8 mouse cellular contexts compared by ENCODE assay signal in genomic region chr7:34229153-34229552, GRCm38 (mm10). TPM values are rescaled to one million over a fixed set of nuclear protein-coding genes. Genes with fewer than 3 reads are reported as not detected.
DNase-seq lines count a peak whose midpoint lies in the region; ATAC-seq and TF ChIP-seq lines count a peak whose summit lies in the region.

No protein-coding gene starts in this region.

- peak overlapping the region; percentile 88 for H3K9ac ChIP-seq in lung, embryonic 16.5 days (ENCODE audit: low read length)
- H3K9ac ChIP-seq in forebrain, embryonic 12.5 days: peak overlapping the region; percentile 87
- peak overlapping the region; percentile 82 for H3K9ac ChIP-seq in limb, embryonic 13.5 days

- H3K4me1 ChIP-seq in lung, embryonic 16.5 days (replicated peaks; ENCODE audit: control insufficient read depth, insufficient read depth, low read length): peaks cover 32% of the 10 kb centered on the region
- H3K4me1 ChIP-seq in forebrain, embryonic 12.5 days: peaks cover 26% of the 10 kb centered on the region
- peaks cover 42% of the 10 kb centered on the region for H3K4me1 ChIP-seq in limb, embryonic 13.5 days
- peaks cover 30% of the 10 kb centered on the region for H3K4me1 ChIP-seq in olfactory bulb, adult 2 months (ENCODE audit: control insufficient read depth, insufficient read depth, low read length)

- no peak for TF ChIP-seq POLR2A in olfactory bulb, adult 2 months (IDR thresholded peaks at IDR 0.05; ENCODE audit: insufficient read depth, low read depth, low read length)

- no peak for TF ChIP-seq CTCF in olfactory bulb, adult 2 months (IDR thresholded peaks at IDR 0.05; ENCODE audit: insufficient read depth, low read depth, low read length)

- no peaks in the 10 kb centered on the region for H3K9me3 ChIP-seq in lung, embryonic 16.5 days (ENCODE audit: control insufficient read depth, low read length)
- no peaks in the 10 kb centered on the region for H3K9me3 ChIP-seq in forebrain, embryonic 12.5 days
- H3K9me3 ChIP-seq in limb, embryonic 13.5 days: no peaks in the 10 kb centered on the region

- peak overlapping the region; percentile 83 for H3K4me2 ChIP-seq in lung, embryonic 16.5 days (ENCODE audit: low read depth, low read length)
- H3K4me2 ChIP-seq in forebrain, embryonic 12.5 days: peak overlapping the region; percentile 81
- H3K4me2 ChIP-seq in limb, embryonic 13.5 days (replicated peaks): peak overlapping the region; percentile 92

- no peak for DNase-seq in lung, postnatal 4 days
- DNase-seq in left cerebral cortex, adult 8-10 months (ENCODE audit: low spot score in 2 of 2): no peak
- DNase-seq in layer of hippocampus, postnatal 10 days (ENCODE audit: low spot score in 2 of 2): no peak
- DNase-seq in testis, postnatal 10 days (ENCODE audit: low spot score): no peak

- H3K27me3 ChIP-seq in lung, embryonic 16.5 days (ENCODE audit: control insufficient read depth, insufficient read depth, low read depth, low read length): no peaks in the 10 kb centered on the region
- H3K27me3 ChIP-seq in forebrain, embryonic 12.5 days: no peaks in the 10 kb centered on the region
- H3K27me3 ChIP-seq in limb, embryonic 13.5 days: no peaks in the 10 kb centered on the region

- peak overlapping the region; percentile 89; the same call in 1 of the 2 replicates for H3K27ac ChIP-seq in lung, embryonic 16.5 days (ENCODE audit: low read length)
- 0 out of 2 replicates have a peak overlapping the region, but pooled peaks have one; percentile 19 for H3K27ac ChIP-seq in forebrain, embryonic 12.5 days
- peak overlapping the region; percentile 84; the same call in 1 of the 2 replicates for H3K27ac ChIP-seq in limb, embryonic 13.5 days
- H3K27ac ChIP-seq in olfactory bulb, adult 2 months (ENCODE audit: insufficient read depth, low read depth, low read length): 0 out of 2 replicates have a peak overlapping the region, but pooled peaks have one; percentile 91

- H3K36me3 ChIP-seq in lung, embryonic 16.5 days (ENCODE audit: control insufficient read depth, insufficient read depth, low read length): peaks cover 12% of the 10 kb centered on the region
- peaks cover 39% of the 10 kb centered on the region for H3K36me3 ChIP-seq in forebrain, embryonic 12.5 days (replicated peaks)
- peaks cover 45% of the 10 kb centered on the region for H3K36me3 ChIP-seq in limb, embryonic 13.5 days

- no peak for ATAC-seq in lung, embryonic 16.5 days (ENCODE audit: low read depth)
- ATAC-seq in forebrain, embryonic 12.5 days (ENCODE audit: low FRiP score): no peak
- no peak for ATAC-seq in limb, embryonic 13.5 days (ENCODE audit: low FRiP score, low read depth)

- peak overlapping the region; percentile 81 for H3K4me3 ChIP-seq in lung, embryonic 16.5 days (ENCODE audit: low read length)
- peak overlapping the region; percentile 73 for H3K4me3 ChIP-seq in forebrain, embryonic 12.5 days (replicated peaks)
- peak overlapping the region; percentile 79 for H3K4me3 ChIP-seq in limb, embryonic 13.5 days
- peak overlapping the region; percentile 92 for H3K4me3 ChIP-seq in olfactory bulb, adult 2 months (ENCODE audit: insufficient read depth, low read depth, low read length)

- WGBS in lung, embryonic 16.5 days: 9% methylated on average over 5 of the region's 5 CpGs
- 17% methylated on average over 5 of the region's 5 CpGs for WGBS in forebrain, embryonic 12.5 days
- WGBS in limb, embryonic 13.5 days: 20% methylated on average over 5 of the region's 5 CpGs
- 19% methylated on average over 5 of the region's 5 CpGs for WGBS in olfactory bulb, adult 2 months

RNA-seq across cellular contexts. Expression of gene Gpi1, which starts 1.0 kb away (rescaled TPM):
- polyA plus RNA-seq in lung, embryonic 16.5 days (2015; fragmentation: Nextera tagmentation; extraction: Ambion mirVana): 252 and 256 TPM in 2 replicates
- polyA plus RNA-seq in forebrain, embryonic 12.5 days (2016; fragmentation: Nextera tagmentation; extraction: Ambion mirVana): 260 and 266 TPM in 2 replicates
- polyA plus RNA-seq in limb, embryonic 13.5 days (2015; fragmentation: Nextera tagmentation; extraction: Ambion mirVana): 268 and 277 TPM in 2 replicates
- 367 and 564 TPM in 2 replicates for polyA plus RNA-seq in olfactory bulb, adult 2 months (2012; ENCODE audit: insufficient read depth, insufficient read length, low replicate concordance, missing spikeins)
- total RNA-seq in left cerebral cortex, adult 8-10 months (2022): 100 to 1,000 TPM; 683 to 742 (median 696) TPM
- total RNA-seq in layer of hippocampus, postnatal 10 days (2021): 100 to 1,000 TPM; 697 to 748 TPM

RNA-seq across cellular contexts. Expression of gene Gm6096, which starts 21.7 kb away (rescaled TPM):
- not detected in 2 replicates for polyA plus RNA-seq in lung, embryonic 16.5 days (2015; fragmentation: Nextera tagmentation; extraction: Ambion mirVana)
- polyA plus RNA-seq in forebrain, embryonic 12.5 days (2016; fragmentation: Nextera tagmentation; extraction: Ambion mirVana): not detected in 2 replicates
- polyA plus RNA-seq in limb, embryonic 13.5 days (2015; fragmentation: Nextera tagmentation; extraction: Ambion mirVana): 0.53 TPM in 1 of 2 replicates, not detected in the other
- polyA plus RNA-seq in olfactory bulb, adult 2 months (2012; ENCODE audit: insufficient read depth, insufficient read length, low replicate concordance, missing spikeins): not detected in 2 replicates
- total RNA-seq in left cerebral cortex, adult 8-10 months (2022): not detected
- not detected for total RNA-seq in layer of hippocampus, postnatal 10 days (2021)

RNA-seq across cellular contexts. Expression of gene Pdcd2l, which starts 32.7 kb away (rescaled TPM):
- 56.2 and 57.2 TPM in 2 replicates for polyA plus RNA-seq in lung, embryonic 16.5 days (2015; fragmentation: Nextera tagmentation; extraction: Ambion mirVana)
- polyA plus RNA-seq in forebrain, embryonic 12.5 days (2016; fragmentation: Nextera tagmentation; extraction: Ambion mirVana): 64.1 and 67.5 TPM in 2 replicates
- 69.0 and 73.2 TPM in 2 replicates for polyA plus RNA-seq in limb, embryonic 13.5 days (2015; fragmentation: Nextera tagmentation; extraction: Ambion mirVana)
- not detected in 2 replicates for polyA plus RNA-seq in olfactory bulb, adult 2 months (2012; ENCODE audit: insufficient read depth, insufficient read length, low replicate concordance, missing spikeins)
- total RNA-seq in left cerebral cortex, adult 8-10 months (2022): 10 to 100 TPM; 22.3 to 25.5 (median 24.2) TPM
- total RNA-seq in layer of hippocampus, postnatal 10 days (2021): 10 to 100 TPM; 23.5 to 28.9 TPM

RNA-seq across cellular contexts. Expression of gene Uba2, which starts 59.8 kb away (rescaled TPM):
- polyA plus RNA-seq in lung, embryonic 16.5 days (2015; fragmentation: Nextera tagmentation; extraction: Ambion mirVana): 192 and 203 TPM in 2 replicates
- polyA plus RNA-seq in forebrain, embryonic 12.5 days (2016; fragmentation: Nextera tagmentation; extraction: Ambion mirVana): 251 and 253 TPM in 2 replicates
- 230 and 232 TPM in 2 replicates for polyA plus RNA-seq in limb, embryonic 13.5 days (2015; fragmentation: Nextera tagmentation; extraction: Ambion mirVana)
- not detected in 2 replicates for polyA plus RNA-seq in olfactory bulb, adult 2 months (2012; ENCODE audit: insufficient read depth, insufficient read length, low replicate concordance, missing spikeins)
- total RNA-seq in left cerebral cortex, adult 8-10 months (2022): 10 to 100 TPM; 87.0 to 89.6 (median 87.7) TPM
- total RNA-seq in layer of hippocampus, postnatal 10 days (2021): 10 to 100 TPM; 84.8 to 85.0 TPM

Comparison
In these comparisons a context has a peak if more than half of its experiments do, and no peak if none do; other contexts are left out.
1. H3K27ac ChIP-seq: peak in every context shown above with its lines; median percentile 91 in olfactory bulb, adult 2 months; 89 in lung, embryonic 16.5 days; 84 in limb, embryonic 13.5 days; 19 in forebrain, embryonic 12.5 days.
2. RNA of gene Pdcd2l, which starts 32.7 kb away (polyA plus RNA-seq): 69.0 to 73.2 TPM in limb, embryonic 13.5 days, 64.1 to 67.5 TPM in forebrain, embryonic 12.5 days and 56.2 to 57.2 TPM in lung, embryonic 16.5 days; not detected in olfactory bulb, adult 2 months; every median in the first group is over 10 times any median in the second.
3. Peak in every context shown above with its lines, with median percentiles within 50 percentile points of each other: H3K4me2 ChIP-seq, H3K4me3 ChIP-seq and H3K9ac ChIP-seq.